Mouse (Mus musculus) erythroblast, embryonic 14.5 days (primary cell): ENCODE data around the gene Mtch2.

Experiments used
- GATA1 ChIP-seq: IDR thresholded peaks from 2 replicates; pipeline ENCODE4 v1.6.1; 2012; ENCODE audit warnings: low read length, inconsistent platforms, mixed read lengths
- TAL1 ChIP-seq: IDR thresholded peaks from 3 replicates; pipeline ENCODE4 v1.6.1; 2012; ENCODE audit warnings: low read length, inconsistent platforms, mixed read lengths

DNA sequence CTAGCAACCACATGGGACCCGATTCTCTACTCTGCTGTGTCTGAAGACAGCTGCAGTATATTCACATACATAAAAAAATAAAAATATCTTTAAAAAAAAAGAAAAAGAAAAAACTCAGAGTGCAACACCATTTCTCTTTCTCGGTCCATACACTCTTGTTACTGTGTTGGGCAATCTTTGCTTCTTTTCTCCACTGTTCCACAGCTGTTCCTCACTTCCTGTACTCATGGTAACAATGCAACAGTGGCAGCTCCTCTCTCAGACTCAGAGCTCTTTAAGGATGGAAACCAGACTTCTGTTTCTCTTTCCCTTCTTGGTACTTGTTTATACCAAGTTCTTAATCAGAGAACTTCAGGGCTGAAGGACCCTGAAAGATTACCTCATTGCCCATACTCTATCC, 56.4 kb downstream of the Mtch2 start:
- TF ChIP-seq GATA1 (no peak), TAL1 (no peak)
